Mouse (Mus musculus): ENCODE results near the gene C1qc.

Gene C1qc

DNA sequence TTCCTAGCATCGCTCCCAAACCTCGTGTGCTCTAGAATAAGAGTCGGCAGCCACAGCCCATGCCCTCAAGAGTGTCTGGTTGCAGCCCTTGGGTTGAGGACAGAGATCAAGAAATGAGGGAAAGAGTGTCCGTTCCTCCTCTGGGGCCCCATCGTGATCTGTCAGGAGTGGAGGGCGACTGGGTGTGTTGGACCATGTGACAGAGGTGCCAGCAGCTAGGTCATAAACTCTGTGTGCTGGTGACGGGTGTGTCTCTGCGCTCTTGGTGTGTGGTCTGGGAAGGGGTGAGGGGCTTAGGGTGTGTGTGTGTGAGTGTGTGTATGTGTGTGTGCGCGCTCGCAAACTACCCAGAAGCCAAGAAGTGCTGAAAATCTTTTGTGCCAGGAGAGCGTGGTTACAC, 39.9 kb downstream of the C1qc start:
- intact Hi-C loops (cut with DNase I), result no loop called here

DNA sequence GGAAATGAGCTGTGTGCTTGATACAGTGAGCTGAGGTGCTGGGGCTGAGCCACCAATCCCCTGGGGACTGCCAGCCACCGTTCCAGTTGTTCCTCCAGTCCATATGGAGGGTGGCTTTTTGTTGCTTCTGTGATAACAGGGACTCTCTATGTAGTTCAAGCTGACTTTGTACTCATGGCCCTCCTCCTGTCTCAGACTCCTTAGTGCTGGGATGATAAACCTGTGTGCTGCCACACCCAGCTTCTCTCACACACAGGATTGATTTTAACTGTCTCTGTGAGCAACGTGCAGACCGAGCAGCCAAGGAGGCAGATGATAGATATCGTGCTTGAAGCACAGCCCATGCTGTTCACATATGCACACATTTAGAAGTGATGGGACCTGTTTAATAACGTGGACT, 40.7 kb downstream of the C1qc start:
- intact Hi-C loops (cut with DNase I), result no loop called here

GRCm38 (mm10) chr4:136848565-136848964, 44.3 kb downstream of the C1qc start:
- intact Hi-C loops (cut with DNase I), result no loop called here

DNA sequence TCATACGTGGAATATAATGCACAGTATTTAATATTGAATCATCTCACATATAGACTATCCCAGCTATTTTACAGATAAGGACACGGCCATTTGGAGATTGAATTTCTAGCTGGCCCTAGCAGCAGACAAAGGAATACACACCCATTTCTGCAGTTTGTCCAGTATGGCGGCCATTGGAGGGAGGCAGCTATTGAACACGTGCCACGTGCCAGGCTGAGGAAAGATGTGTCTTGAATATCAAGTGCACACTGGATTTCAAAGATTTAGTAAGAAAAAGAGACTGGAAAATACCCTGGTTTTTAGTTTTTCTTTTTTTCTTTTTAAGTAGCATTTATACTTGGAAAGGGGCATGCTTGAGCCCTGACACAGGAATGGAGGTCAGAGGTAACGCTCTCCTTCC, 45.7 kb downstream of the C1qc start:
- intact Hi-C loops (cut with DNase I), result no loop called here

DNA sequence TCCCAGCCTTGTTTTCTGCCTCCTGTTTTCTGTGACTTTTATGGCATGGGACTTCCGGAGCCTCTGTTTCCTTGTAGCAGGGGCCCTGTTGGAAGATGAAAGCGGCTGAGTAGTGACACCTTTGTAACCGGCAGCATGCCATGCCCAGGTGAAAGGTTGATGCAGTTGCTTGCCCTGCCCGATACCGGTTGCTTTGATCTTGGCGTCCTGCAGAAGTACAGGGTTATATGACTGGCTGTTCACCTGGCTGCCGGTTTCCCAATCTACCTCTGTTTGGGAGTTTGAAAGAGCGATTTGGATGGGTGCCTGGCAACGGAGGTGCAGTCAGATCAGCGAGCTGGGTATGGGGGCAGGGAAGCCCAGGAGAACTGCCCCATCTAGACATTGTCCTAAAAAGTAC, 50.1 kb downstream of the C1qc start:
- intact Hi-C loops (cut with DNase I), result no loop called here

DNA sequence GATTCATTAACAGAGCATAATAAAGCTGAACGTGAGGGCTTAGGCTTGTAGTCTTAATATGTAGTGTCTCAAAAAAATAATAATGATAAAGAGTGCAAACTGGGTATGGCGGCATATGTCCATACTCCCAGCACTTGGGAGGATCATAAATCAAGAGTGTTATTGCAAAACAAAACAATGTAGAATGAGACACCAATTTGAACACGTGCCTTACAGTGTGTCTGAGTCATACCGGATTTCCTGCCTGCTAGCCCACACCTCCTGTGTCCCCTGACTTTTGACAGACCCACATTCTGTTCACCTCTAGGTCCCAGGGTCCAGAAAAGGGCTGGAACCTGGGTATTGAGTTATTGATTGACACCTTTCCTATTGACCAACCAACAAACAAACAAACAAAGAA, 50.8 kb downstream of the C1qc start:
- intact Hi-C loops (cut with DNase I), result no loop called here

GRCm38 (mm10) chr4:136841056-136841455, 51.8 kb downstream of the C1qc start:
- intact Hi-C loops (cut with DNase I), result loop anchor here (1.0 kb wide), 1 partner anchor 163 kb away; no protein-coding TSS in a partner anchor
